Mouse (Mus musculus) splenic B cell, adult 2 months (primary cell): ENCODE measurements around the gene Gm2696.
"Not testable (repeated sequence)": the region's sequence is repeated elsewhere in the genome, so short reads cannot be mapped to it uniquely, and the experiment has no call there.

Experiments
- DNase-seq: peaks from one replicate; pipeline ENCODE4 v3.0.0-alpha.2; 2011; ENCODE audit warnings: low read depth, low spot score
- H3K27me3 ChIP-seq: 2 replicates; pipeline ENCODE4 v1.6.1; 2012; ENCODE audit warnings: mild to moderate bottlenecking, low read length, moderate library complexity, mixed read lengths; ENCODE audit not compliant: control insufficient read depth, poor library complexity, insufficient read depth, severe bottlenecking
- H3K36me3 ChIP-seq: 2 replicates; pipeline ENCODE4 v1.6.1; 2012; ENCODE audit warnings: mild to moderate bottlenecking, low read length, moderate library complexity, mixed read lengths; ENCODE audit not compliant: control insufficient read depth, poor library complexity, insufficient read depth, severe bottlenecking

The Gm2696 gene

GRCm38 (mm10) chr10:77814382-77814781, at the start of gene Gm2696:
TSS of gene Gm2696 (plus strand) at chr10:77814682.
- no peak for DNase-seq
- Histone ChIP-seq H3K27me3 (no peaks in the 10 kb centered on the region), H3K36me3 (no peaks in the 10 kb centered on the region)

DNA sequence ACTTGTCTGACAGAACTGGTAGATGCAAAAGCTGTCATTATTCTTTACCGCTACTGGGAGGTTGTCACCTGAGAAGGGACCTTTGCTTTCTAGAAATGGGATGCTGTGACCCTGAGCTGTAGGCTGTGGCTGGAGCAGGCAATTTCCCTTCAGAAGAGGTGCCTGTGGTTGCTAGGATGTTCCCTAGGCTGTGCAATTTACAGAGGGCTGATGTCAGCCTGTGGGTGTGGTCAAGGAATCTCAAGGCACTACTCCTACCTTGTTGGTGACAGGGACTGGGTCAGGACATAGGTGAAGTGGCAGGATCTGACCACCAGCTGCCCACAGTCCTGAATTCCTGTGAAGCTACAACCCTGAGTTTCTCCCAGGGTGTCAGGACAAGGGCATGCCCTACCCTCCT, 44.8 kb upstream of the Gm2696 start:
- DNase-seq: no peak
- Histone ChIP-seq H3K36me3 (no peaks in the 10 kb centered on the region), H3K27me3 (no peaks in the 10 kb centered on the region)

GRCm38 (mm10) chr10:77771225-77771624, 43.3 kb upstream of the Gm2696 start, which contains the start of gene Gm3238:
TSS of gene Gm3238 (minus strand) at chr10:77771325.
- H3K36me3 ChIP-seq, DNase-seq: not testable (repeated sequence)

GRCm38 (mm10) chr10:77772142-77772541, 42.3 kb upstream of the Gm2696 start:
- not testable (repeated sequence) for H3K36me3 ChIP-seq, H3K27me3 ChIP-seq, DNase-seq

More at GRCm38 (mm10) chr10:77771225-77771624, 43.3 kb upstream of the Gm2696 start, which contains the start of gene Gm3238:
- H3K27me3 ChIP-seq: not testable (repeated sequence)

GRCm38 (mm10) chr10:77776844-77777243, 37.6 kb upstream of the Gm2696 start, which contains the start of gene Gm7138:
TSS of gene Gm7138 (minus strand) at chr10:77776944.
- H3K27me3 ChIP-seq, DNase-seq, H3K36me3 ChIP-seq: not testable (repeated sequence)

DNA sequence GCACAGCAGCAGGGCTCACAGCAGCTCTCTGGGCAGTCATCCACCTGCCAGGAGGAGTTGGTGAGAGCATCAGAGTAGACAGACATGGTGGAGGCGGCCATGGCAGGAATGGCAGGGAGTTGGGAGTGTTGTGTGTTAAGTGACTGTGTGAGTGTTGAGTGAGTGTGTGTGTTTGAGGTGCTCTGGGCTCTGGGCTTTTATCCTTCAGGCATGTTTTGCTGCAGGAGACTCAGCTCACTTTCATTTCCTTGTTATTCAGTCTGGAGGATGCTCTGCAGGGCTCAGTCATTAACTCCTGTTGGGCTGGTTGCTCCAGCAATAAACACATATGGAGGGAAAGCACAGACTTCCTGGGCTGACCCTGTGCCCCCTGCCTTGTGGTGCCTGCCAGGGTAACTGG, 32.0 kb upstream of the Gm2696 start, which contains the start of gene Gm3250:
Gm3250 (minus strand) TSS at position 101 of the 400 bp plus-strand sequence.
- H3K36me3 ChIP-seq, H3K27me3 ChIP-seq, DNase-seq: not testable (repeated sequence)

DNA sequence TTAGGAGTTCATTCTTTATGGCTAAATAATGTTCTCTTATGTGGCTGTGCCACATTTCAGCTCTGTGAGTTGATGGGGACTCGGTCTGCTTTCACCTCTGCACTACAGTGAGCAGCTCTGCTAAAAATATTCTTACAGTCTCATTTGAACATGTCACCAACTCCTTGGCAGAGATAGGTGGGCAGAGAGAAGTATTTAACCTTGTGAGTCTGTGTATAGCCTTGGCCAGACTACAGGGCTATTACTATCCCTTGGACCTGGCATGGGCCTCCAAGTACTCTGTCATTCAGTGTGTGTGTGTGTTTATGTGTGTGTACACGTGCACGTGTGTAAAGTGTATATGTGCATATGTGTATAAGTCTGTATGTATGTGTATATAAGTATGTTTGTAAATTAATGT, 31.1 kb upstream of the Gm2696 start:
- not testable (repeated sequence) for DNase-seq, H3K36me3 ChIP-seq, H3K27me3 ChIP-seq

- H3K36me3 ChIP-seq, H3K27me3 ChIP-seq, DNase-seq: not testable (repeated sequence)
Observed at GRCm38 (mm10) chr10:77787876-77788275, 26.6 kb upstream of the Gm2696 start, which contains the start of gene Gm7137. TSS of gene Gm7137 (minus strand) at chr10:77788200.

GRCm38 (mm10) chr10:77788621-77789020, 25.9 kb upstream of the Gm2696 start:
- no peaks in the 10 kb centered on the region for H3K27me3 ChIP-seq
- no peaks in the 10 kb centered on the region for H3K36me3 ChIP-seq
- no peak for DNase-seq

GRCm38 (mm10) chr10:77794976-77795375, 19.5 kb upstream of the Gm2696 start, which contains the start of gene Gm9639:
TSS of gene Gm9639 (minus strand) at chr10:77795076.
- no peak for DNase-seq
- Histone ChIP-seq H3K36me3 (no peaks in the 10 kb centered on the region), H3K27me3 (no peaks in the 10 kb centered on the region)

GRCm38 (mm10) chr10:77797677-77798076, 16.8 kb upstream of the Gm2696 start:
- Histone ChIP-seq H3K36me3 (no peaks in the 10 kb centered on the region), H3K27me3 (no peaks in the 10 kb centered on the region)
- no peak for DNase-seq

- not testable (repeated sequence) for H3K36me3 ChIP-seq, DNase-seq, H3K27me3 ChIP-seq
Observed at GRCm38 (mm10) chr10:77798164-77798920, 16.1 kb upstream of the Gm2696 start.

DNA sequence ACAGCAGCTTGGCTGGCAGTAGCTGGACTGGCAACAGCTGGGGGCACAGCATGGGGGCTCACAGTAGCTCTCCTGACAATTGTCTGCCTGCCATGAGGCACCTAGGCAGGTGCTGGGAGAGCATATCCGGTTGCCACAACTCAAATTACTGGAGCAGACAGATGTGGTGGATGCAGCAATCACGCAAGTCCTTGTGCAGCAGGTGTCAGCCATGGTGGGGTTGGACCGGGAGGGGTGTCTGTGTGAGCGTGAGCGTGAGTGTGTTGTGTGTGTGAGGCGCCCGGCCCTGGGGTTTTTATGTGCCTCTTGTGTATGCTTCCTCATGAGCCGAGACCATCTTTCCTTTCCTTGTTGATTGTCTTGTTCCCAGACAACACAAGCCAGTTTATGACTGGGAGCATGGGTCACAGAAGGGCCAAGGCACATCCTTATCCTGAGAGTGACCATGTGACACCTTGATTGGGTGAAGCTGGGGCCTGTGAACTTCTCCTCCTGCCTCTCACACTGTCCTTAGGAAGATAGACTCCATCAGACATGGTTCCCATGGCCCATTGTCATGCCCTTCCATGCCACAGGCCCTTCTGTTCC, 15.5 kb upstream of the Gm2696 start, which contains the start of gene Gm19668:
Gm19668 (minus strand) TSS at position 213 of the 588 bp plus-strand sequence.
- H3K27me3 ChIP-seq: no peaks in the 10 kb centered on the region
- H3K36me3 ChIP-seq: no peaks in the 10 kb centered on the region
- DNase-seq: no peak

DNA sequence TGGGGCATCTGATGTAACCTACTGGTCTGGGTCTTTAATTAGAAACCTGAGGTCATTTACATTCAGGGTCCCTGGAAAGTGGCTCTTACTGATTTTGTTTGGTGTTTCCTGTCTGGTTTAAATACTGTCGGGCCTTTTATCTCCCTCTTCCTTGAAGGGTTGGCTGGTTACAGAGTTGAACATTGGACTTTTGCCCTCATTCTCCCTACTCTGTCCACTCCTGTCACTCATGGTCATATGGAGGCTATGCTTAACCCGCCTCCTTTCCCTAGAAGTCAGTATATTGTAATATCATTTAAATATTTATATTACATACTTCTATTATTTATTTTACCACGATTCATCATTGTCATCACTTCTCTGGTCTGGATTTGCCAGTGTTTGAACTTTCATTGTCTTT, 10.4 kb upstream of the Gm2696 start:
- Histone ChIP-seq H3K27me3 (no peaks in the 10 kb centered on the region), H3K36me3 (no peaks in the 10 kb centered on the region)

DNA sequence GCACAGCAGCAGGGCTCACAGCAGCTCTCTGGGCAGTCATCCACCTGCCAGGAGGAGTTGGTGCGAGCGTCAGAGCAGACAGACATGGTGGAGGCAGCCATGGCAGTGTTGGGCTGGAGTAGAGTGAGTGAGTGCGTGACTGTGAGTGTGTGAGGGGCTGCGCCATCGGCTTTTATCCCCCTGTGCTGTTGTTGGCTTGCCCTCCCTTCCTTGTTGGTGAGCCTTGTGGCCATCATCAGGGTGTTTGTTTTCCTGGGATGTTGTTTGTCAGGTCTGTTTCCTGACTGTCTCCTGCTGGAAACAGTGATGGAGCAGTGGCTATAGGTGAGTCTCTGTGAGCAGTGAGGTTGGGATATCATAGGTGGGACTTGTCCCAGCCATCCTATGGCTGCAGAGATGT, 2.7 kb upstream of the Gm2696 start, which contains the start of gene Gm9507:
Gm9507 (minus strand) TSS at position 101 of the 400 bp plus-strand sequence.
- H3K36me3 ChIP-seq: no peaks in the 10 kb centered on the region
- H3K27me3 ChIP-seq: no peaks in the 10 kb centered on the region
- no peak for DNase-seq

More for the DNA sequence above, 10.4 kb upstream of the Gm2696 start:
- no peak for DNase-seq
